ENCODE assay signal across 12 mouse cellular contexts in genomic region chr4:155134686-155135172, GRCm38 (mm10). TPM values are rescaled to one million over a fixed set of nuclear protein-coding genes. Genes with fewer than 3 reads are reported as not detected.
DNase-seq lines count a peak whose midpoint lies in the region; ATAC-seq and TF ChIP-seq lines count a peak whose summit lies in the region.
"Had no signal": no experiment of that assay in that cellular context is flagged by ENCODE, and none has a peak within 500 bp of the region (broad histone marks: within the 10 kb centered on the region; RNA-seq: fewer than 3 reads in every experiment).

No protein-coding gene starts in this region.

- H3K4me1 ChIP-seq in heart, embryonic 10.5 days, result peaks cover 87% of the 10 kb centered on the region
- H3K4me1 ChIP-seq in kidney, postnatal 0 days (replicated peaks; ENCODE audit: insufficient read depth, low read length), result peaks cover 29% of the 10 kb centered on the region; the same call in 1 of the 2 replicates
- H3K4me1 ChIP-seq in embryonic fibroblast, embryonic 13.5 days (ENCODE audit: control insufficient read depth, insufficient read depth, low read length), result peaks cover 29% of the 10 kb centered on the region

- TF ChIP-seq CTCF in kidney, postnatal 0 days (IDR thresholded peaks at IDR 0.05; ENCODE audit: low read depth), result no peak
- TF ChIP-seq CTCF in embryonic fibroblast, embryonic 13.5 days (IDR thresholded peaks at IDR 0.05; ENCODE audit: borderline replicate concordance, insufficient read depth, low read length), result no peak

- no peak for DNase-seq in heart, embryonic 10.5 days (ENCODE audit: low spot score)
- DNase-seq in heart, adult 18-20 months, result no peak
- DNase-seq in kidney, postnatal 0 days (ENCODE audit: low spot score), result no peak
- DNase-seq in kidney, adult 9 months, result no peak
- no peak for DNase-seq in spleen, adult 18-20 months
- no peak for DNase-seq in cerebellum, postnatal 36 days
- DNase-seq: adrenal gland, adult 2 months; gastrocnemius, postnatal 36 days; kidney, postnatal 10 days; midbrain, embryonic 14.5 days had no signal

- 0 out of 2 replicates have a peak, but pooled peaks cover 3% of the 10 kb centered on the region for H3K27me3 ChIP-seq in heart, embryonic 10.5 days (ENCODE audit: insufficient read depth, poor library complexity, severe bottlenecking)
- no peaks in the 10 kb centered on the region for H3K27me3 ChIP-seq in kidney, postnatal 0 days (ENCODE audit: insufficient read depth, low read length)

- no peaks in the 10 kb centered on the region for H3K36me3 ChIP-seq in heart, embryonic 10.5 days
- H3K36me3 ChIP-seq in kidney, postnatal 0 days (ENCODE audit: insufficient read depth, low read length), result no peaks in the 10 kb centered on the region

- no peak for ATAC-seq in kidney, postnatal 0 days (replicated peaks; ENCODE audit: low FRiP score, low read depth)
- peak; percentile 45; the same call in 1 of the 2 replicates for ATAC-seq in megakaryocyte progenitor cell, adult 5-6 weeks (replicated peaks; ENCODE audit: poor library complexity)

- no peaks in the 10 kb centered on the region for H3K9me3 ChIP-seq in heart, embryonic 10.5 days
- no peaks in the 10 kb centered on the region for H3K9me3 ChIP-seq in kidney, postnatal 0 days (replicated peaks; ENCODE audit: low read length)

- no peak overlapping the region for H3K4me2 ChIP-seq in kidney, postnatal 0 days (ENCODE audit: low read length)

- no peak for TF ChIP-seq POLR2A in embryonic fibroblast, embryonic 13.5 days (IDR thresholded peaks at IDR 0.05; ENCODE audit: low read depth, low read length)

- H3K27ac ChIP-seq in heart, embryonic 10.5 days, result peak overlapping the region; percentile 90
- H3K27ac ChIP-seq in kidney, postnatal 0 days, result peak overlapping the region; percentile 50
- peak overlapping the region; percentile 96 for H3K27ac ChIP-seq in embryonic fibroblast, embryonic 13.5 days (ENCODE audit: insufficient read depth, low read length)

- 80% methylated on average over 7 of the region's 7 CpGs for WGBS in heart, embryonic 10.5 days
- 83% methylated on average over 7 of the region's 7 CpGs for WGBS in kidney, postnatal 0 days

- H3K9ac ChIP-seq in kidney, postnatal 0 days (ENCODE audit: low read depth, low read length), result no peak overlapping the region

- no peak overlapping the region for H3K4me3 ChIP-seq in heart, embryonic 10.5 days
- no peak overlapping the region for H3K4me3 ChIP-seq in kidney, postnatal 0 days (replicated peaks; ENCODE audit: low read depth, low read length)
- no peak overlapping the region for H3K4me3 ChIP-seq in embryonic fibroblast, embryonic 13.5 days (ENCODE audit: insufficient read depth, low read length)

RNA-seq across cellular contexts. Expression of gene Morn1, which starts 48.4 kb away (rescaled TPM):
- polyA plus RNA-seq in heart, embryonic 10.5 days (2016; fragmentation: Nextera tagmentation; extraction: Ambion mirVana), result 3.6 and 4.6 TPM in 2 replicates
- 1 to 10 TPM; 1.0 to 2.3 TPM for total RNA-seq in heart, adult 18-20 months (2021)
- polyA plus RNA-seq in kidney, postnatal 0 days (2015; fragmentation: Nextera tagmentation; extraction: Ambion mirVana), result 7.0 and 7.6 TPM in 2 replicates
- polyA plus RNA-seq in embryonic fibroblast, embryonic 13.5 days (2011; ENCODE audit: insufficient read length, low read depth, missing spikeins), result 3.9 and 5.0 TPM in 2 replicates
- total RNA-seq in megakaryocyte progenitor cell, adult 5-6 weeks (2015), result 0.47 and 0.81 TPM in 2 replicates
- total RNA-seq in megakaryocyte progenitor cell, adult 5-6 weeks (2017), result 1.7 and 3.6 TPM in 2 replicates

RNA-seq across cellular contexts. Expression of gene Rer1, which starts 48.5 kb away (rescaled TPM):
- polyA plus RNA-seq in heart, embryonic 10.5 days (2016; fragmentation: Nextera tagmentation; extraction: Ambion mirVana), result 144 and 165 TPM in 2 replicates
- 10 to 100 TPM; 72.0 to 75.8 TPM for total RNA-seq in heart, adult 18-20 months (2021)
- 194 and 205 TPM in 2 replicates for polyA plus RNA-seq in kidney, postnatal 0 days (2015; fragmentation: Nextera tagmentation; extraction: Ambion mirVana)
- 148 and 162 TPM in 2 replicates for polyA plus RNA-seq in embryonic fibroblast, embryonic 13.5 days (2011; ENCODE audit: insufficient read length, low read depth, missing spikeins)
- total RNA-seq in megakaryocyte progenitor cell, adult 5-6 weeks (2015), result 123 and 145 TPM in 2 replicates
- total RNA-seq in megakaryocyte progenitor cell, adult 5-6 weeks (2017), result 118 and 126 TPM in 2 replicates
